Mouse (Mus musculus) liver, embryonic 14.5 days (tissue): Measurements from ENCODE around the gene Chn2. TPM values are rescaled to one million over a fixed set of nuclear protein-coding genes. Genes with fewer than 3 reads are reported as not detected.

Experiments used
- ATAC-seq: fragments of 200-750 bp; cut with Nextera tagmentation; 2 replicates; pipeline ENCODE4 v1.8.0; 2017; ENCODE audit warnings: moderate number of reproducible peaks, mild to moderate bottlenecking, moderate library complexity; ENCODE audit not compliant: insufficient read depth
- DNase-seq, 3 experiments: peaks; one replicate each; pipeline ENCODE4 v3.0.0-alpha.2; 2012 to 2013; ENCODE audit warnings: low read depth in 3 of 3, low spot score in 3 of 3
- H3K27ac ChIP-seq: fragments of 300-500 bp; sonication (generic); 2 replicates; pipeline ENCODE4 v1.5.1; 2014; ENCODE audit warnings: moderate library complexity, mild to moderate bottlenecking, control low read depth, inconsistent platforms
- H3K27me3 ChIP-seq: fragments of 300-500 bp; sonication (generic); 2 replicates; pipeline ENCODE4 v1.6.1; 2014; ENCODE audit warnings: mild to moderate bottlenecking, low read length, moderate library complexity; ENCODE audit not compliant: control insufficient read depth, insufficient read depth
- H3K36me3 ChIP-seq: fragments of 300-500 bp; sonication (generic); replicated peaks from 2 replicates; pipeline ENCODE4 v1.6.1; 2014; ENCODE audit warnings: low read depth; ENCODE audit not compliant: control insufficient read depth, insufficient read depth
- H3K4me1 ChIP-seq, 2 experiments: fragments of 200-500 bp in 1 of 2; fragments of 300-500 bp in 1 of 2; sonication (generic) in 1 of 2; replicated peaks; 2 replicates each; pipeline ENCODE4 v1.6.1; 2012 to 2014; ENCODE audit warnings: antibody characterized with exemption in 1 of 2, inconsistent platforms in 1 of 2, low read length in 1 of 2; ENCODE audit not compliant: control insufficient read depth in 2 of 2, insufficient read depth in 2 of 2
- H3K4me2 ChIP-seq: fragments of 300-500 bp; sonication (generic); 2 replicates; pipeline ENCODE4 v1.6.1; 2014; ENCODE audit warnings: low read depth, mild to moderate bottlenecking, control low read depth, moderate library complexity
- H3K4me3 ChIP-seq, 2 experiments: fragments of 200-500 bp in 1 of 2; fragments of 300-500 bp in 1 of 2; sonication (generic) in 1 of 2; 2 replicates each; pipeline ENCODE4 v1.5.1; 2012 to 2014; ENCODE audit warnings: low read depth in 2 of 2, low read length in 2 of 2, mild to moderate bottlenecking in 2 of 2, control low read depth in 1 of 2, inconsistent platforms in 1 of 2, moderate library complexity in 1 of 2; ENCODE audit not compliant: insufficient read depth in 1 of 2
- H3K9ac ChIP-seq: fragments of 300-500 bp; sonication (generic); replicated peaks from 2 replicates; pipeline ENCODE4 v1.6.1; 2014; ENCODE audit warnings: mild to moderate bottlenecking, control low read depth, moderate library complexity
- H3K9me3 ChIP-seq: fragments of 300-500 bp; sonication (generic); 2 replicates; pipeline ENCODE4 v1.6.1; 2016; ENCODE audit warnings: low read length, mixed read lengths; ENCODE audit not compliant: control insufficient read depth
- CTCF ChIP-seq: IDR thresholded peaks from 2 replicates; pipeline ENCODE4 v1.5.1; 2016; ENCODE audit warnings: antibody characterized with exemption, low read depth, control low read depth
- EP300 ChIP-seq: IDR thresholded peaks from 2 replicates; pipeline ENCODE4 v1.6.1; 2016; ENCODE audit warnings: antibody characterized with exemption, low read depth
- WGBS: fragments of 180-500 bp; shearing (Covaris S2); extraction: QIAGEN DNeasy Blood & Tissue Kit; methylation state at CpG from one replicate; pipeline ENCODE4 v1.1.7; 2014; ENCODE audit not compliant: insufficient replicate concordance; 5-methylcytosine and 5-hydroxymethylcytosine counted together
- polyA plus RNA-seq, 2 experiments: library from polyadenylated mRNA; depleted of rRNA in 1 of 2; stranded (reverse) in 1 of 2; unstranded in 1 of 2; fragments of >200 nt; fragmentation: Nextera tagmentation in 1 of 2; extraction: Ambion mirVana in 1 of 2; gene quantifications; 2 replicates each; pipeline versions ENCODE4 v1.2.1 to v1.2.3; 2012 to 2014

Chn2 gene
- polyA plus RNA-seq, 2 experiments, result 1.7 to 4.3 TPM

DNA sequence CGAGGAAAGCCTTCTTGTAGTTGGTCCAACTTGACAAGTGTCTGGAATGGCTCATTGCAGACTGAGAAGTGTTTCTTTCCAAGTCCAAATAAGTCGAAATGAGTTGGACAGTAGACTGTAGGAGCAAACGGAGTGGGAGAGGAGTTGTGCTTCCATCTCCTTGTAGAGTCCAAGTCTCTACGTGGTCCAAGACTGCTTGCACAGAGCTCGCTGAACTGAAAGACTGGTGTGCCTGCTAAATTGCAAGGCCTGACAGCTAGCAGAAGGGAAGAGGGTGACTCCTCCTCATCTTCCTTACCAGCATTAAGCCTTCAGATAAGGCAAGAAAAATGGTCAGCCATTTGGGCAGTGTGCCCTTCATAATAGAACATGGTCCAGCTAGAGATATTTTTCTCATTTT, 111.5 kb downstream of the Chn2 start:
- Histone ChIP-seq H3K4me2 (no peak overlapping the region), H3K4me1 (no peaks in the 10 kb centered on the region), H3K9me3 (no peaks in the 10 kb centered on the region), H3K27me3 (no peaks in the 10 kb centered on the region), H3K36me3 (no peaks in the 10 kb centered on the region), H3K9ac (no peak overlapping the region), H3K4me3 (no peak overlapping the region), H3K27ac (no peak overlapping the region)
- ATAC-seq, result no peak
- DNase-seq, result no peak
- WGBS, result 58% methylated on average over 5 of the region's 5 CpGs
- TF ChIP-seq CTCF, result no peak

DNA sequence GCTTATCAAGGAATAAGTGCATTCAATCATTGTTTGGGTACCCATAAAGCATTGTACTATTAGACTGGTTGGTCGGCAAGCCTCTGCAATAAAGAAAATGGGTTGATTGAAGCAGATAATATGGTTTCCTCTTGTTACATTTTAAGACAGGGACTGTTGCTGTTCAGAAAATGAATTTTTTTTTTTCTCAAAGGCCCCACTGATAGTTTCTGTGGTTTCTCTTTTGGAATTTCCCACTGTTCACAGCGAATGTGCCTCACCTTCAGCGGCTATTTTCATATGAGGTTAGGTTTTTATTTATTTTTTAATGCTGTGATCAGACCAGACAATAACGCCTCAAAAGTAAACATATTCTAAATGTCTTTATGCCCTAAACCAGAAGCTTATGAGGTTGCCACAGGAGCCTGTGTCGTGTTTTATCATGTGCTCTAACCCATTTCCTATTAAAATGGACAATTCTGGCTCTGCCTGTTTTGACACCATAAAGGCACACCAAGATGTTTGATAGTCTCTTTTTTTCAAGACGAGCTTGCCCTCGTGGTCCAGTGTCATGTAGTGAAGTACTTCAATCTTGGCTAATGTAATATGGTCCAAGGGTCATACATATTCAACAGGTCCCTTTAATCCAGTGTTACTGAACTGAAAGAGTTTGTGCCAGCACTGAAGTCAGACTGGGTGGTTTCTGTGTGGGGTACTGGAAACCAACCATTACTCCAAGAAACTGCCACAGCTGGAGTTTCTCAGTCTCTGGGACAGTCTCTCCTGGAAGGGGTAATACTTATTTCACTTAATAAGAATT, 112.3 kb downstream of the Chn2 start:
- Histone ChIP-seq H3K36me3 (no peaks in the 10 kb centered on the region), H3K9me3 (no peaks in the 10 kb centered on the region), H3K4me3 (no peak overlapping the region), H3K27me3 (no peaks in the 10 kb centered on the region), H3K9ac (no peak overlapping the region), H3K4me2 (no peak overlapping the region), H3K4me1 (no peaks in the 10 kb centered on the region), H3K27ac (no peak overlapping the region)
- ATAC-seq (no peak), DNase-seq (no peak)
- no peak for TF ChIP-seq CTCF
- no peak for TF ChIP-seq EP300
- WGBS, result 48% methylated on average over 7 of the region's 7 CpGs

DNA sequence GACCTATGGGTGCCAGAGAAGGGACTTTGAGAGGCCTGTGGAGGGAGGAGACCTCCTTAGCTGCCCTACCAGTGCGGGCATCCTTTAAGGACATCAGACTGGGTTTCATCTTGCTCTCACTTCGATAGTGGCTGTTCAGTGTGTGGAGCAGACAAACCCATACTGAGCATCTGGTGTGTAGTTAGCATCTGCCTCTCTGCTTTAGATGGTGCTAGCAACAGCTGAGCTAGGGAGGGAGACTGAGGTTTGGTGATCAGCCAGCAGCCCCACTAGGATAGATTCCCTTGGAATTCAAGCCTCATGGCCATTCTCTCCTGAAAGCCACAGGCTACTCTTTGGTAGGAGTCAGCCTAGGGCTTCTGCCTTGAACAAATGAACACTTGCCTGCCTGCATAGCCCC, 117.7 kb downstream of the Chn2 start:
- DNase-seq (no peak), ATAC-seq (no peak)
- no peak overlapping the region for H3K4me2 ChIP-seq
- H3K9ac ChIP-seq, result no peak overlapping the region
- WGBS, result 55% methylated on average over 2 of the region's 2 CpGs
- no peak overlapping the region for H3K27ac ChIP-seq
- H3K27me3 ChIP-seq, result no peaks in the 10 kb centered on the region
- H3K36me3 ChIP-seq, result no peaks in the 10 kb centered on the region
- H3K9me3 ChIP-seq, result no peaks in the 10 kb centered on the region
- H3K4me3 ChIP-seq, result no peak overlapping the region
- TF ChIP-seq CTCF (no peak), EP300 (no peak)
- H3K4me1 ChIP-seq, result peaks cover 0 to 6% of the 10 kb centered on the region in 2 experiments; a peak in 2 of 4 replicates

DNA sequence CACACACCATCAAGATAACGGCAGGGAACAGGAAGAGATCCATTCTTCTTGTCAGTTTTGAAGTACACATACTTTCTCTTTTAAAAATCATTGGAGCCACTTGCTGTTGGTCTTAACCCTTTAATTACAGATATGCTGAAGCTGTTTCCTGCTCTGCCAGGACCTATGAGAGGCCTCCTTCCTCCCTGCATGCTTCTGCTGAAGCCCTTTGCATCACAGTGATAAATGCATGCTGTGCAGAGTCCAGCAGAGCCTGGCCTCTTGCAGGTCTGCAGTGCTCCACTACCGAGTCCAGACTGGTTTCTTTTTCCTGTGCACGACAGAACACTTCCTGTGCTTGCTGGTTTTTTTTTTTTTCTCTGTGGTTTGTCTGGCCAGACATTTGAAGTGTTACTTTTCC, 119.0 kb downstream of the Chn2 start:
- Histone ChIP-seq H3K27ac (no peak overlapping the region), H3K4me1 (peaks cover 2 to 12% of the 10 kb centered on the region in 2 experiments; a peak in 2 of 4 replicates), H3K36me3 (no peaks in the 10 kb centered on the region), H3K4me3 (no peak overlapping the region), H3K9ac (no peak overlapping the region), H3K9me3 (no peaks in the 10 kb centered on the region), H3K27me3 (no peaks in the 10 kb centered on the region), H3K4me2 (no peak overlapping the region)
- TF ChIP-seq EP300 (no peak), CTCF (no peak)
- no peak for ATAC-seq
- no peak for DNase-seq
- WGBS, result 6% methylated on average over 3 of the region's 3 CpGs

DNA sequence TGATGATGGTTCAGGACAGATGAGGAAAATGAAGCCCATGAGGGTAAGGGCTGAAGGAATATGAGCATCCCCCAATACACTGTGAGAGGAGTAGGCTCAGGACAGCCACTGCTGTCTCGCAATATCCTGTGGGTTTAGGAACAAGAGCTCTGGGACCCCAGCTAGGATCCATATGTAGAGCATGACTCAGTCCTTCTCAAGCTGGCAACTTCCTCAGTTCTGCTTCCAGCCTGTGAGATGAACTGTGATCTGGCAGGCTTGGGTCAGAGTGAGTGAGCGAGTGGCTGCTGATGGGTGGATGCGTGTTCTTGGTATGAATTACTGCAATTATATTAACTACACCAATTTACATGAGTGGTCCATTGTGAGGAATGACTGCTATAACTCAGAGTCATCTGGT, 121.3 kb downstream of the Chn2 start:
- no peak overlapping the region for H3K4me2 ChIP-seq
- H3K27ac ChIP-seq, result no peak overlapping the region
- H3K4me1 ChIP-seq, result peaks cover 3 to 22% of the 10 kb centered on the region in 2 experiments; a peak in 3 of 4 replicates
- no peak for DNase-seq
- no peak for ATAC-seq
- TF ChIP-seq EP300 (no peak), CTCF (no peak)
- H3K4me3 ChIP-seq, result no peak overlapping the region
- no peak overlapping the region for H3K9ac ChIP-seq
- no peaks in the 10 kb centered on the region for H3K36me3 ChIP-seq
- H3K9me3 ChIP-seq, result no peaks in the 10 kb centered on the region
- H3K27me3 ChIP-seq, result no peaks in the 10 kb centered on the region
- 54% methylated on average over 3 of the region's 3 CpGs for WGBS
